Mouse (Mus musculus) hindbrain, embryonic 11.5 days (tissue): ENCODE measurements at regions not wholly inside any gene's neighbourhood (a gene's known extent, or its start where the extent isn't known, plus 50 kb on each side); places are given as distances from the start of the nearest gene placed in this dataset.
A peak's percentile ranks its signal among the peaks of the same experiment; 100 is the strongest.

Experiments
- ATAC-seq: fragments of 200-750 bp; cut with Nextera tagmentation; 2 replicates; pipeline ENCODE4 v1.8.0; 2017; ENCODE audit warnings: mild to moderate bottlenecking, moderate TSS enrichment, moderate library complexity; ENCODE audit not compliant: low FRiP score
- DNase-seq: peaks from one replicate; pipeline ENCODE4 v3.0.0-alpha.2; 2015; ENCODE audit warnings: low spot score
- H3K27ac ChIP-seq: fragments of 300-500 bp; sonication (generic); 2 replicates; pipeline ENCODE4 v1.5.1; 2014; ENCODE audit warnings: mild to moderate bottlenecking, low read depth, low read length
- H3K27me3 ChIP-seq: fragments of 300-500 bp; sonication (generic); 2 replicates; pipeline ENCODE4 v1.6.1; 2014; ENCODE audit warnings: mild to moderate bottlenecking, low read length, moderate library complexity, mixed read lengths; ENCODE audit not compliant: control insufficient read depth, insufficient read depth
- H3K36me3 ChIP-seq: fragments of 300-500 bp; sonication (generic); 2 replicates; pipeline ENCODE4 v1.6.1; 2014; ENCODE audit warnings: mild to moderate bottlenecking, low read length, moderate library complexity, mixed read lengths; ENCODE audit not compliant: control insufficient read depth, insufficient read depth
- H3K4me1 ChIP-seq: fragments of 300-500 bp; sonication (generic); replicated peaks from 2 replicates; pipeline ENCODE4 v1.6.1; 2014; ENCODE audit warnings: low read length, mixed read lengths; ENCODE audit not compliant: control insufficient read depth, insufficient read depth
- H3K4me2 ChIP-seq: fragments of 300-500 bp; sonication (generic); replicated peaks from 2 replicates; pipeline ENCODE4 v1.6.1; 2014; ENCODE audit warnings: mild to moderate bottlenecking, low read depth, low read length
- H3K4me3 ChIP-seq: fragments of 300-500 bp; sonication (generic); 2 replicates; pipeline ENCODE4 v1.5.1; 2014; ENCODE audit warnings: low read depth, low read length
- H3K9ac ChIP-seq: fragments of 300-500 bp; sonication (generic); 2 replicates; pipeline ENCODE4 v1.6.1; 2014; ENCODE audit warnings: low read depth, low read length
- H3K9me3 ChIP-seq: fragments of 300-500 bp; sonication (generic); 2 replicates; pipeline ENCODE4 v1.6.1; 2016; ENCODE audit warnings: low read length; ENCODE audit not compliant: control insufficient read depth
- WGBS: fragments of 180-500 bp; shearing (Covaris S2); extraction: QIAGEN DNeasy Blood & Tissue Kit; methylation state at CpG from one replicate; pipeline ENCODE4 v1.1.7; 2014; 5-methylcytosine and 5-hydroxymethylcytosine counted together

GRCm38 (mm10) chr4:22938302-22938701 lies 450.1 kb upstream of the Pou3f2 start:
- Histone ChIP-seq H3K4me3 (no peak overlapping the region), H3K27ac (no peak overlapping the region), H3K27me3 (no peaks in the 10 kb centered on the region), H3K4me2 (no peak overlapping the region), H3K9ac (no peak overlapping the region), H3K36me3 (no peaks in the 10 kb centered on the region), H3K4me1 (no peaks in the 10 kb centered on the region), H3K9me3 (no peaks in the 10 kb centered on the region)
- ATAC-seq (no peak), DNase-seq (no peak)
- WGBS: 82% methylated on average over 1 of the region's 1 CpGs

GRCm38 (mm10) chr4:22924181-22924580 lies 436.0 kb upstream of the Pou3f2 start:
- no peak overlapping the region for H3K4me2 ChIP-seq
- ATAC-seq (no peak), DNase-seq (no peak)
- 90% methylated on average over 8 of the region's 8 CpGs for WGBS
- no peaks in the 10 kb centered on the region for H3K4me1 ChIP-seq
- no peaks in the 10 kb centered on the region for H3K9me3 ChIP-seq
- H3K9ac ChIP-seq: no peak overlapping the region
- H3K36me3 ChIP-seq: no peaks in the 10 kb centered on the region
- no peak overlapping the region for H3K4me3 ChIP-seq
- H3K27ac ChIP-seq: no peak overlapping the region
- no peaks in the 10 kb centered on the region for H3K27me3 ChIP-seq

- Histone ChIP-seq H3K36me3 (no peaks in the 10 kb centered on the region), H3K4me2 (no peak overlapping the region), H3K4me1 (no peaks in the 10 kb centered on the region), H3K4me3 (no peak overlapping the region), H3K9me3 (no peaks in the 10 kb centered on the region), H3K27me3 (no peaks in the 10 kb centered on the region), H3K27ac (no peak overlapping the region), H3K9ac (no peak overlapping the region)
- WGBS: 67% methylated on average over 5 of the region's 5 CpGs
- ATAC-seq (no peak), DNase-seq (no peak)
These were observed 426.7 kb upstream of the Pou3f2 start for GRCm38 (mm10) chr4:22914886-22915285.

GRCm38 (mm10) chr4:22892694-22893046 lies 404.5 kb upstream of the Pou3f2 start:
- ATAC-seq (no peak), DNase-seq (no peak)
- no peak overlapping the region for H3K4me2 ChIP-seq
- no peaks in the 10 kb centered on the region for H3K36me3 ChIP-seq
- no peak overlapping the region for H3K27ac ChIP-seq
- 89% methylated on average over 4 of the region's 4 CpGs for WGBS
- H3K4me1 ChIP-seq: no peaks in the 10 kb centered on the region
- no peak overlapping the region for H3K4me3 ChIP-seq
- no peaks in the 10 kb centered on the region for H3K27me3 ChIP-seq
- no peak overlapping the region for H3K9ac ChIP-seq
- H3K9me3 ChIP-seq: no peaks in the 10 kb centered on the region

GRCm38 (mm10) chr4:22891974-22892693 lies 404.0 kb upstream of the Pou3f2 start:
- Histone ChIP-seq H3K27me3 (no peaks in the 10 kb centered on the region), H3K9me3 (no peaks in the 10 kb centered on the region), H3K4me2 (no peak overlapping the region), H3K4me1 (no peaks in the 10 kb centered on the region), H3K4me3 (no peak overlapping the region), H3K9ac (no peak overlapping the region), H3K36me3 (no peaks in the 10 kb centered on the region), H3K27ac (no peak overlapping the region)
- 48% methylated on average over 3 of the region's 3 CpGs for WGBS
- peak; percentile 73; the same call in 1 of the 2 replicates for ATAC-seq
- DNase-seq: peak; percentile 7

GRCm38 (mm10) chr4:22880692-22881091 lies 392.5 kb upstream of the Pou3f2 start:
- Histone ChIP-seq H3K4me2 (no peak overlapping the region), H3K27me3 (no peaks in the 10 kb centered on the region), H3K4me3 (no peak overlapping the region), H3K36me3 (no peaks in the 10 kb centered on the region), H3K4me1 (no peaks in the 10 kb centered on the region), H3K9ac (no peak overlapping the region), H3K9me3 (no peaks in the 10 kb centered on the region), H3K27ac (no peak overlapping the region)
- DNase-seq (no peak), ATAC-seq (no peak)
- 38% methylated on average over 7 of the region's 7 CpGs for WGBS

GRCm38 (mm10) chr4:22875392-22875791 lies 387.2 kb upstream of the Pou3f2 start:
- Histone ChIP-seq H3K27ac (no peak overlapping the region), H3K4me3 (no peak overlapping the region), H3K9ac (no peak overlapping the region), H3K27me3 (no peaks in the 10 kb centered on the region), H3K36me3 (no peaks in the 10 kb centered on the region), H3K9me3 (no peaks in the 10 kb centered on the region), H3K4me1 (no peaks in the 10 kb centered on the region), H3K4me2 (no peak overlapping the region)
- DNase-seq: no peak
- 70% methylated on average over 3 of the region's 3 CpGs for WGBS
- no peak for ATAC-seq

- ATAC-seq (no peak), DNase-seq (no peak)
- Histone ChIP-seq H3K36me3 (no peaks in the 10 kb centered on the region), H3K9me3 (no peaks in the 10 kb centered on the region), H3K9ac (no peak overlapping the region), H3K4me1 (no peaks in the 10 kb centered on the region; the same call in 1 of the 2 replicates), H3K4me2 (peak overlapping the region; percentile 24; the same call in 1 of the 2 replicates), H3K4me3 (no peak overlapping the region), H3K27me3 (no peaks in the 10 kb centered on the region), H3K27ac (peak overlapping the region; percentile 83)
- 27% methylated on average over 7 of the region's 7 CpGs for WGBS
These were observed 347.9 kb upstream of the Pou3f2 start for GRCm38 (mm10) chr4:22836124-22836445.

GRCm38 (mm10) chr4:22835381-22836123 lies 347.4 kb upstream of the Pou3f2 start:
- ATAC-seq: peak; percentile 92
- Histone ChIP-seq H3K9me3 (no peaks in the 10 kb centered on the region), H3K27me3 (no peaks in the 10 kb centered on the region), H3K4me1 (no peaks in the 10 kb centered on the region; the same call in 1 of the 2 replicates), H3K4me2 (peak overlapping the region; percentile 24), H3K36me3 (no peaks in the 10 kb centered on the region), H3K4me3 (peak overlapping the region; percentile 18), H3K9ac (peak overlapping the region; percentile 15; the same call in 1 of the 2 replicates), H3K27ac (peak overlapping the region; percentile 83)
- peak; percentile 79 for DNase-seq
- 2% methylated on average over 9 of the region's 9 CpGs for WGBS
